Mouse (Mus musculus) CH12.LX (cell line): Measurements from ENCODE around the gene Plce1. TPM values are rescaled to one million over a fixed set of nuclear protein-coding genes. Genes with fewer than 3 reads are reported as not detected.

Experiments used
- DNase-seq: peaks from one replicate; pipeline ENCODE4 v3.0.0-alpha.2; 2013; ENCODE audit errors: extremely low read depth
- H3K27ac ChIP-seq: 2 replicates; pipeline ENCODE4 v1.5.1; 2012; ENCODE audit warnings: low read depth, mild to moderate bottlenecking, control low read depth, moderate library complexity; ENCODE audit not compliant: insufficient read depth
- H3K27me3 ChIP-seq: replicated peaks from 2 replicates; pipeline ENCODE3; 2012; ENCODE audit warnings: inconsistent platforms
- H3K36me3 ChIP-seq, 2 experiments: replicated peaks in 1 of 2; 2 replicates each; pipeline versions ENCODE3 to v1.6.1; 2012; ENCODE audit warnings: inconsistent platforms in 1 of 2, low read length in 1 of 2, mild to moderate bottlenecking in 1 of 2, mixed read lengths in 1 of 2, moderate library complexity in 1 of 2; ENCODE audit not compliant: control insufficient read depth in 1 of 2, insufficient read depth in 1 of 2
- H3K4me1 ChIP-seq, 2 experiments: 2 replicates each; pipeline ENCODE4 v1.6.1; 2012; ENCODE audit warnings: inconsistent platforms in 1 of 2, moderate library complexity in 1 of 2; ENCODE audit not compliant: insufficient read depth in 2 of 2, control insufficient read depth in 1 of 2
- H3K4me2 ChIP-seq: 2 replicates; pipeline ENCODE4 v1.6.1; 2012; ENCODE audit warnings: low read depth, mild to moderate bottlenecking, control low read depth; ENCODE audit not compliant: poor library complexity, insufficient read depth, severe bottlenecking
- H3K4me3 ChIP-seq, 3 experiments: fragments of 150-350 bp in 1 of 3; sonication (generic) in 1 of 3; replicated peaks in 1 of 3; 2 replicates each; pipeline versions ENCODE3 to v1.5.1; 2011 to 2012; ENCODE audit warnings: low read depth in 2 of 3, low read length in 2 of 3, mild to moderate bottlenecking in 2 of 3, moderate library complexity in 2 of 3, control low read depth in 1 of 3, improper control_type of control experiment in 1 of 3, inconsistent platforms in 1 of 3, mixed read lengths in 1 of 3; ENCODE audit not compliant: poor library complexity in 1 of 3
- H3K79me2 ChIP-seq: replicated peaks from 2 replicates; pipeline ENCODE4 v1.6.1; 2012; ENCODE audit warnings: mild to moderate bottlenecking, moderate library complexity; ENCODE audit not compliant: control insufficient read depth, poor library complexity, insufficient read depth, severe bottlenecking; ENCODE audit errors: extremely low read depth
- H3K9ac ChIP-seq: 2 replicates; pipeline ENCODE4 v1.6.1; 2012; ENCODE audit warnings: low read depth, mild to moderate bottlenecking, control low read depth, moderate library complexity; ENCODE audit not compliant: insufficient read depth
- H3K9me3 ChIP-seq: replicated peaks from 2 replicates; pipeline ENCODE3; 2012; ENCODE audit warnings: low read length, inconsistent platforms, mixed read lengths
- BHLHE40 ChIP-seq: IDR thresholded peaks from 2 replicates; pipeline ENCODE4 v1.6.1; 2011; ENCODE audit warnings: mild to moderate bottlenecking, low read depth, low read length, improper control_type of control experiment
- CHD1 ChIP-seq: IDR thresholded peaks from 2 replicates; pipeline ENCODE4 v1.6.1; 2012; ENCODE audit warnings: low read depth, low read length, improper control_type of control experiment, inconsistent platforms
- CTCF ChIP-seq, 2 experiments: IDR thresholded peaks in 1 of 2; conservative IDR thresholded peaks in 1 of 2; 2 replicates each; pipeline ENCODE4 v1.5.1; 2011 to 2012; ENCODE audit warnings: low read depth in 2 of 2, low read length in 2 of 2, improper control_type of control experiment in 1 of 2, inconsistent platforms in 1 of 2, mild to moderate bottlenecking in 1 of 2, moderate library complexity in 1 of 2
- E2F4 ChIP-seq: IDR thresholded peaks from 2 replicates; pipeline ENCODE4 v1.6.1; 2011; ENCODE audit warnings: low read depth, low read length, improper control_type of control experiment; ENCODE audit not compliant: insufficient replicate concordance
- ELF1 ChIP-seq: IDR thresholded peaks from 2 replicates; pipeline ENCODE4 v1.6.1; 2014; ENCODE audit warnings: low read depth, mild to moderate bottlenecking, inconsistent platforms, low read length, improper control_type of control experiment
- EP300 ChIP-seq: IDR thresholded peaks from 2 replicates; pipeline ENCODE4 v1.6.1; 2011; ENCODE audit warnings: low read length, improper control_type of control experiment
- HCFC1 ChIP-seq: IDR thresholded peaks from 2 replicates; pipeline ENCODE4 v1.6.1; 2012; ENCODE audit warnings: low read depth, mild to moderate bottlenecking, inconsistent platforms, low read length, improper control_type of control experiment
- JUN ChIP-seq: IDR thresholded peaks from 2 replicates; pipeline ENCODE4 v1.6.1; 2011; ENCODE audit warnings: low read depth, mild to moderate bottlenecking, low read length, improper control_type of control experiment, moderate library complexity; ENCODE audit not compliant: insufficient read depth
- JUND ChIP-seq: conservative IDR thresholded peaks from 2 replicates; pipeline ENCODE4 v1.6.1; 2011; ENCODE audit warnings: low read depth, low read length, improper control_type of control experiment
- KAT2A ChIP-seq: IDR thresholded peaks from 2 replicates; pipeline ENCODE4 v1.6.1; 2012; ENCODE audit warnings: low read length, improper control_type of control experiment, inconsistent platforms; ENCODE audit not compliant: insufficient replicate concordance
- MAFK ChIP-seq: IDR thresholded peaks from 2 replicates; pipeline ENCODE4 v1.6.1; 2011; ENCODE audit warnings: low read length, improper control_type of control experiment; ENCODE audit not compliant: insufficient replicate concordance
- MAX ChIP-seq: IDR thresholded peaks from 2 replicates; pipeline ENCODE4 v1.6.1; 2011; ENCODE audit warnings: low read length, improper control_type of control experiment
- MEF2A ChIP-seq: IDR thresholded peaks from 2 replicates; pipeline ENCODE4 v1.6.1; 2014; ENCODE audit warnings: low read depth, mild to moderate bottlenecking, inconsistent platforms, low read length, improper control_type of control experiment, borderline replicate concordance
- MXI1 ChIP-seq: IDR thresholded peaks from 2 replicates; pipeline ENCODE4 v1.6.1; 2011; ENCODE audit warnings: mild to moderate bottlenecking, low read depth, low read length, improper control_type of control experiment
- NRF1 ChIP-seq: IDR thresholded peaks from 2 replicates; pipeline ENCODE4 v1.6.1; 2014; ENCODE audit warnings: low read depth, mild to moderate bottlenecking, inconsistent platforms, low read length, improper control_type of control experiment, moderate library complexity
- PAX5 ChIP-seq: IDR thresholded peaks from 2 replicates; pipeline ENCODE4 v1.6.1; 2012; ENCODE audit warnings: low read length, inconsistent platforms, mixed read lengths
- POLR2AphosphoS2 ChIP-seq: IDR thresholded peaks from 2 replicates; pipeline ENCODE4 v1.6.1; 2011; ENCODE audit warnings: low read depth, low read length, improper control_type of control experiment
- RAD21 ChIP-seq: IDR thresholded peaks from 2 replicates; pipeline ENCODE4 v1.6.1; 2011; ENCODE audit warnings: low read depth, mild to moderate bottlenecking, low read length, improper control_type of control experiment, moderate library complexity
- TBP ChIP-seq: conservative IDR thresholded peaks from 2 replicates; pipeline ENCODE4 v1.6.1; 2011; ENCODE audit warnings: low read depth, low read length, improper control_type of control experiment
- UBTF ChIP-seq: IDR thresholded peaks from 2 replicates; pipeline ENCODE4 v1.6.1; 2012; ENCODE audit warnings: low read depth, mild to moderate bottlenecking, inconsistent platforms, low read length, improper control_type of control experiment, moderate library complexity
- USF2 ChIP-seq: conservative IDR thresholded peaks from 2 replicates; pipeline ENCODE4 v1.6.1; 2011; ENCODE audit warnings: low read depth, low read length, improper control_type of control experiment
- ZKSCAN1 ChIP-seq: IDR thresholded peaks from 2 replicates; pipeline ENCODE4 v1.6.1; 2012; ENCODE audit warnings: low read depth, inconsistent platforms, low read length, improper control_type of control experiment, borderline replicate concordance
- ZNF384 ChIP-seq: IDR thresholded peaks from 2 replicates; pipeline ENCODE4 v1.6.1; 2012; ENCODE audit warnings: low read depth, low read length, improper control_type of control experiment, inconsistent platforms
- dilution Hi-C: fragments of 300-500 bp; cut with MboI; formaldehyde crosslinking; loops from 2 replicates; pipeline ENCODE4 v1.14.3; 2020; ENCODE audit warnings: low sequenced_read_pairs; ENCODE audit not compliant: extremely low pct_unique_long_range_greater_than_20kb, extremely low pct_ligation_motif_present
- in situ Hi-C: fragments of 300-500 bp; cut with MboI; formaldehyde crosslinking; loops from 3 replicates; pipeline ENCODE4 v1.14.3; 2019; ENCODE audit warnings: low sequenced_read_pairs, low pct_ligation_motif_present, low pct_unique_long_range_greater_than_20kb, mixed read lengths
- polyA plus RNA-seq: library from polyadenylated mRNA; unstranded; fragments of >175 nt; gene quantifications from 2 replicates; pipeline ENCODE4 v1.2.1, GENCODE M21; 2012; ENCODE audit warnings: low read depth; ENCODE audit not compliant: insufficient read length
- total RNA-seq, 2 experiments: library from RNA; depleted of rRNA; stranded (reverse); fragments of 300-350 nt in 1 of 2; fragments of >200 nt in 1 of 2; gene quantifications; 2 replicates each; pipeline ENCODE4 v1.2.3; 2012 to 2014

The Plce1 gene
- total and polyA plus RNA-seq, 3 experiments = under 0.01 to 0.13 (median 0.05) TPM

DNA sequence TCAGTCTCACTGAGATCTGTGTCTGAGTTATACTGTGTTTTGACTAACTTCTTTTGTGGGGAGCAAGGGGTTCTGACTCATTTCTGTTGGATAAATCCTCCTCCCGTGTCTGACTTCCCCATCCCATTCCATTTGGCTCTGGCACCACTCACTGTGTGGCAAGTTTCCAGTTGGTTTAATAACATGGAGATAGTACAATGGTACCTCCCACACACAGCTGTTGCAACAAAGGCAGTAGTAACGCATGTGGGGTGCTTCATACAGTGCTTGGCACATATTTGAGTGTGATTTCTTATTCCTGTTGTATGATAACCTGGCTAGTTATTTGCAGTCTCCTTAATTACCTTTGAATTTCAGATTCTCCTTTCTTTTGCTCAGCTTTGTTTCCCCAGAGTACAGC lies 297.9 kb downstream of the Plce1 start:
- no peak for DNase-seq
- TF ChIP-seq JUND (no peak), ELF1 (no peak), TBP (no peak), ZKSCAN1 (no peak), BHLHE40 (no peak), CTCF (conservative IDR thresholded peaks at IDR 0.05 in 1 of 2, IDR thresholded peaks at IDR 0.05 in 1 of 2; ENCODE audit: low read depth in 2 of 2, low read length in 2 of 2) (no peak), E2F4 (no peak), CHD1 (no peak), JUN (no peak), MAFK (no peak), HCFC1 (no peak), RAD21 (no peak), MEF2A (no peak)
- no peaks in the 10 kb centered on the region for H3K27me3 ChIP-seq
- H3K4me2 ChIP-seq = no peak overlapping the region
- no peaks in the 10 kb centered on the region for H3K9me3 ChIP-seq
- in situ Hi-C loops = loop anchor here (25.0 kb wide), 1 partner anchor 367 kb away; no protein-coding TSS in a partner anchor
- no peaks in the 10 kb centered on the region for H3K36me3 ChIP-seq
- H3K79me2 ChIP-seq = no peaks in the 10 kb centered on the region
- dilution Hi-C loops = no loop called here
- no peak overlapping the region for H3K9ac ChIP-seq
- H3K4me1 ChIP-seq = no peaks in the 10 kb centered on the region
- H3K4me3 ChIP-seq = no peak overlapping the region
- no peak overlapping the region for H3K27ac ChIP-seq

DNA sequence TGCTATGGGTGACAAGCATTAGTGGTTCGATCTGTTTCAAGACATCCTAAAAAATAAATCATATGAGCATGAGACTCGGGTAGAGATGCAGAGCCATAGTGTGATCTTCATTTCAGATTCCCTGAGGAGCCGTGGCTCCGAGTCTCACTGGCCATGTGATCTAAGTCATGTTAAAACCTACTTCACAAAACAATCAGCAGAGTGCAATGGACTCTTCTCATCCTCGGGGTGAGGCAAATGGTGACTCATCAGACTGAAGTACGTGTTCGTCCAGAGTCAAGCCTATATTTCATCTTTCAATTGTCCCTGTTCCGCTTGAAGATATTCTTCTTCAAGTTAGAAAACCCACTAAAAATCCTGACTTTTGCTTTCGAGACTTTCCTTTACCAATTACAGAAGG lies 302.6 kb downstream of the Plce1 start:
- Histone ChIP-seq H3K4me3 (no peak overlapping the region), H3K27me3 (no peaks in the 10 kb centered on the region), H3K36me3 (peaks cover under 1 to 21% of the 10 kb centered on the region in 2 experiments), H3K27ac (no peak overlapping the region), H3K4me1 (no peaks in the 10 kb centered on the region), H3K9me3 (no peaks in the 10 kb centered on the region), H3K79me2 (no peaks in the 10 kb centered on the region), H3K4me2 (no peak overlapping the region), H3K9ac (no peak overlapping the region)
- no peak for DNase-seq
- dilution Hi-C loops (no loop called here), in situ Hi-C loops (loop anchor here (25.0 kb wide), 1 partner anchor 371 kb away; no protein-coding TSS in a partner anchor)
- TF ChIP-seq EP300 = no peak
- no peak for TF ChIP-seq UBTF
- TF ChIP-seq HCFC1 = no peak
- no peak for TF ChIP-seq TBP
- no peak for TF ChIP-seq POLR2AphosphoS2
- TF ChIP-seq MXI1 = no peak
- no peak for TF ChIP-seq USF2
- TF ChIP-seq JUND = no peak
- no peak for TF ChIP-seq PAX5
- TF ChIP-seq E2F4 = no peak
- TF ChIP-seq NRF1 = no peak
- no peak for TF ChIP-seq KAT2A
- no peak for TF ChIP-seq ZKSCAN1
- TF ChIP-seq MAX = no peak
- TF ChIP-seq ZNF384 = no peak
- no peak for TF ChIP-seq JUN
- no peak for TF ChIP-seq ELF1
